Mouse (Mus musculus) embryonic facial prominence, embryonic 13.5 days (tissue): ENCODE results near the gene Nod2. TPM values are rescaled to one million over a fixed set of nuclear protein-coding genes. Genes with fewer than 3 reads are reported as not detected.
A peak's percentile ranks its signal among the peaks of the same experiment; 100 is the strongest.

ENCODE experiments used
- ATAC-seq: fragments of 200-750 bp; cut with Nextera tagmentation; 2 replicates; pipeline ENCODE4 v1.8.0; 2017; ENCODE audit warnings: low read depth; ENCODE audit not compliant: insufficient number of reproducible peaks, insufficient read depth, low FRiP score, low TSS enrichment
- H3K27ac ChIP-seq: fragments of 300-500 bp; sonication (generic); 2 replicates; pipeline ENCODE4 v1.5.1; 2015; ENCODE audit warnings: moderate library complexity, mild to moderate bottlenecking, inconsistent platforms
- H3K27me3 ChIP-seq: fragments of 300-500 bp; sonication (generic); 2 replicates; pipeline ENCODE4 v1.6.1; 2015; ENCODE audit warnings: mild to moderate bottlenecking, inconsistent platforms
- H3K36me3 ChIP-seq: fragments of 300-500 bp; sonication (generic); 2 replicates; pipeline ENCODE4 v1.6.1; 2015; ENCODE audit warnings: mild to moderate bottlenecking, inconsistent platforms
- H3K4me1 ChIP-seq: fragments of 300-500 bp; sonication (generic); 2 replicates; pipeline ENCODE4 v1.6.1; 2015; ENCODE audit warnings: inconsistent platforms
- H3K4me2 ChIP-seq: fragments of 300-500 bp; sonication (generic); 2 replicates; pipeline ENCODE4 v1.6.1; 2015; ENCODE audit warnings: moderate library complexity, mild to moderate bottlenecking, inconsistent platforms
- H3K4me3 ChIP-seq: fragments of 300-500 bp; sonication (generic); 2 replicates; pipeline ENCODE4 v1.5.1; 2015; ENCODE audit warnings: mild to moderate bottlenecking, inconsistent platforms
- H3K9ac ChIP-seq: fragments of 300-500 bp; sonication (generic); 2 replicates; pipeline ENCODE4 v1.6.1; 2015; ENCODE audit warnings: mild to moderate bottlenecking, inconsistent platforms
- H3K9me3 ChIP-seq: fragments of 300-500 bp; sonication (generic); 2 replicates; pipeline ENCODE4 v1.6.1; 2016; ENCODE audit warnings: inconsistent platforms
- WGBS: fragments of 180-500 bp; shearing (Covaris S2); methylation state at CpG from one replicate; pipeline ENCODE4 v1.1.7; 2015; ENCODE audit warnings: mixed read lengths; 5-methylcytosine and 5-hydroxymethylcytosine counted together
- polyA plus RNA-seq: library from polyadenylated mRNA; unstranded; fragments of >200 nt; fragmentation: Nextera tagmentation; extraction: Ambion mirVana; gene quantifications from 2 replicates; pipeline ENCODE4 v1.2.1, GENCODE M21; 2015

Gene Nod2
- polyA plus RNA-seq, 1 experiment from 2014 or later: 0.31 TPM

- Histone ChIP-seq H3K4me3 (peak within 1 kb of the TSS; percentile 91), H3K36me3 (no peaks in the 10 kb centered on the region), H3K4me2 (peak within 1 kb of the TSS; percentile 79), H3K4me1 (peaks cover 13% of the 10 kb centered on the region), H3K9ac (peak within 1 kb of the TSS; percentile 86), H3K9me3 (no peaks in the 10 kb centered on the region), H3K27me3 (no peaks in the 10 kb centered on the region), H3K27ac (peak within 1 kb of the TSS; percentile 63)
- WGBS: under 1% methylated on average over 74 of the region's 80 CpGs
- peak; percentile 99 for ATAC-seq
Measured at GRCm38 (mm10) chr8:88696721-88697641, 49.9 kb downstream of the Nod2 start, which contains the start of gene Cyld. Gene Cyld (plus strand): TSS chr8:88697028.

DNA sequence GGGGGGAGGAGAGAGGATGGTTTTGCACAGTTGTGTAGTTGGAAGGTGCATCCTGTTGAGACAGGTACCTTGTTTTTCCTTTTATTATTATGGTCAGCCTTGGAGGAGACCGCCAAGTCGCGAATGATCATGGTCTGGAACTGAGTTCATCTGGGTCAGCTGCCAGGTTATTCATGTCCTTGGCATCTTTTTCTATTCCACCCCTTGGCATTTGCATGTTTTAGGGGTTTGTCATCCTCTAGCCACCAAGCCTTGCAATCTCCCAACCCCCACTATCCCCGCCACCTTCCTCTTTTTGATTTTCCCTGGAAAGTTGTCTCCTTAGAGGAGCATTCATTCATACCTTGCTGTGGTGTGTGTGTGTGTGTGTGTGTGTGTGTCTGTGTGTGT is 50.5 kb downstream of the Nod2 start:
- Histone ChIP-seq H3K4me3 (peak overlapping the region; percentile 91), H3K36me3 (no peaks in the 10 kb centered on the region), H3K9ac (peak overlapping the region; percentile 86), H3K4me1 (peaks cover 11% of the 10 kb centered on the region), H3K4me2 (peak overlapping the region; percentile 79), H3K27me3 (no peaks in the 10 kb centered on the region), H3K9me3 (no peaks in the 10 kb centered on the region), H3K27ac (no peak overlapping the region)
- no peak for ATAC-seq
- WGBS: 20% methylated on average over 4 of the region's 4 CpGs

DNA sequence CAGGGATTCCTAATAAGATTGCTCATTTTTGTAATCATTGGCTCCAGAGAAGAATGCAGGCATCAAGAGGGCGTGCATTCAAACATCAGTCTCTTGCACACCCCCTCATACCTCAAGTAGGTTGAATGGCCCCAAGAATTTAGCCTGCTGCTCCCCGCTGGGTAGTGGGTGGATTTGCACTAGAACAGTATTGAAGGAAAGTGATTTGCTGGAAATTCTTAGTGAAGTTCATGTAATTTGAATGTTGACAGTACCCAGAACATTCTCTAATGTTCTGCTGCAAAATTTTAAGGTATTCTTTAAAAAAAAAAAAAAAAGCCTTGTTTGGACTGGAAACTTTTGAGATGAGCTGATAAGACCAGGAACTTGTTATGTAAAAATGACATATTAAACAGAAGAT is 50.9 kb downstream of the Nod2 start:
- no peaks in the 10 kb centered on the region for H3K27me3 ChIP-seq
- ATAC-seq: no peak
- H3K4me3 ChIP-seq: peak overlapping the region; percentile 91
- H3K4me1 ChIP-seq: peaks cover 11% of the 10 kb centered on the region
- peak overlapping the region; percentile 79 for H3K4me2 ChIP-seq
- peak overlapping the region; percentile 86; the same call in 1 of the 2 replicates for H3K9ac ChIP-seq
- WGBS: 39% methylated on average over 2 of the region's 2 CpGs
- H3K27ac ChIP-seq: no peak overlapping the region
- H3K9me3 ChIP-seq: no peaks in the 10 kb centered on the region
- H3K36me3 ChIP-seq: no peaks in the 10 kb centered on the region

DNA sequence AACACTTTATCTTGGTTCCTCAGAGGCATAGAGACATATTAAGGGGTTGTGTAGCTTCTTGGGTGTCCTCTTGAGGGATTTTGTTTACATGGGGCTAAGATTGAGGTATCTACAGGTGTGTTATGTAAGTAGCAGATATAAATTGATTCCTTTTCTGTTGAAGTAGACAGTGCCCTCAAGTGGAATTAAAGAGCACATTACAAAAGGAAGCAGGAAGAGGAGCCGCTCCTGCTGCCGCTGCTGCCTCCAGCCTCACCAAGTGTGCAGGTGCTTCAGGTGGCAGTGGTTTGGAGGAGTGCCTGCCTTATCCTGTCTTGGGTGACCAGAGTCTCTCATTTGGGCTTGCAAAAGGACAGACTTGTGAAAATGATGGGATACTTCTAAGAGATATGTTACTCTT is 54.5 kb downstream of the Nod2 start:
- no peak overlapping the region for H3K4me3 ChIP-seq
- H3K36me3 ChIP-seq: no peaks in the 10 kb centered on the region
- ATAC-seq: no peak
- peaks cover 6% of the 10 kb centered on the region; the same call in 1 of the 2 replicates for H3K4me1 ChIP-seq
- H3K27ac ChIP-seq: no peak overlapping the region
- no peaks in the 10 kb centered on the region for H3K27me3 ChIP-seq
- no peak overlapping the region for H3K4me2 ChIP-seq
- H3K9me3 ChIP-seq: no peaks in the 10 kb centered on the region
- no peak overlapping the region for H3K9ac ChIP-seq
- 24% methylated on average over 2 of the region's 2 CpGs for WGBS

GRCm38 (mm10) chr8:88702816-88703215 is 55.7 kb downstream of the Nod2 start:
- whole genome bisulfite sequencing: 74% methylated on average over 3 of the region's 3 CpGs
- H3K27me3 ChIP-seq: no peaks in the 10 kb centered on the region
- no peak overlapping the region for H3K4me3 ChIP-seq
- no peak overlapping the region for H3K4me2 ChIP-seq
- no peaks in the 10 kb centered on the region for H3K9me3 ChIP-seq
- ATAC-seq: no peak
- no peak overlapping the region for H3K9ac ChIP-seq
- no peaks in the 10 kb centered on the region for H3K36me3 ChIP-seq
- no peak overlapping the region for H3K27ac ChIP-seq
- H3K4me1 ChIP-seq: peaks cover 3% of the 10 kb centered on the region; the same call in 1 of the 2 replicates

DNA sequence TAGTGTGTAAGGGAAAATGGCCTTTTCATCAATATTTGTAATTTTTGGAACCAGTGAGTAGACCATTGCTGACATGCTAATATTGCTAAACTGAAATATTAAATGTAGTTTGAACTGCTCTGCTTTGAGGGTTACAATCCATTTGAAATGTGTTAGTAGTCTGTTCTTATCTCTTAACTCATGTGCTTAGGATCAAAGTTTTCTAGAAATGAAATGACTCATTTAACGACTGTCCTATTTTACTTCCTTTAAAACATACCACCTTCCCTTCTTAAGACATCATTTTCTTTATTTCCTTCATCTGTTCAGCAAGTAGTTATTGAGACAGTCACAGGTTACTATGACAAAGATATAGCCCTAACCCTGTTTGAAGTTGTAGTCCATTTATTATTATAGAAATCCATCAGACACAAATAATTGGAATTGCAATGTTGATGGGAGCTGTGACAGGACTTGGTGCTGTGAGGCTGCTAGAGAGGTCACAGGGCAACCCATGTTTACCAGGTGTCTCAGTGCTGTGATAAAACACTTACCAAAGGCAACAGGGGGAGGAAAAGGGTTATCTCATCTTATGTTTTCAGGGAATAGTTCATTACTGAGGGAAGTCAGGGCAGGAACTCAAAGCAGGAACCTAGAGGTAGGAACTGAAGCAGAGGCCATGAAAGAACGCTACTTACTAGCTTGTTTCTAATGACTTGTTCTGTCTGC is 76.3 kb downstream of the Nod2 start:
- no peaks in the 10 kb centered on the region for H3K27me3 ChIP-seq
- H3K27ac ChIP-seq: no peak overlapping the region
- WGBS: 93% methylated on average over 2 of the region's 2 CpGs
- ATAC-seq: no peak
- no peak overlapping the region for H3K4me2 ChIP-seq
- no peaks in the 10 kb centered on the region for H3K4me1 ChIP-seq
- peaks cover 35% of the 10 kb centered on the region for H3K36me3 ChIP-seq
- H3K9me3 ChIP-seq: no peaks in the 10 kb centered on the region
- no peak overlapping the region for H3K4me3 ChIP-seq
- H3K9ac ChIP-seq: no peak overlapping the region

Other genes with a start within 250 kb of the Nod2 start
- 101 and 122 TPM in 2 replicates for gene Nkd1, start 126.0 kb upstream of the Nod2 start, polyA plus RNA-seq
- gene Snx20, start 11.2 kb upstream of the Nod2 start, polyA plus RNA-seq: 1.5 and 1.8 TPM in 2 replicates
- 13.0 and 14.3 TPM in 2 replicates for gene Cyld, start 49.7 kb downstream of the Nod2 start, polyA plus RNA-seq